Mouse (Mus musculus) neutrophil, adult 5-6 weeks (primary cell): Measurements from ENCODE around the gene Olfr194. TPM values are rescaled to one million over a fixed set of nuclear protein-coding genes. Genes with fewer than 3 reads are reported as not detected.
"Not testable (repeated sequence)": the region's sequence is repeated elsewhere in the genome, so short reads cannot be mapped to it uniquely, and the experiment has no call there.

Experiments used
- ATAC-seq: fragments of 151-379, 151-347 bp; 2 replicates; pipeline ENCODE4 v1.8.0; 2017; ENCODE audit warnings: mild to moderate bottlenecking, moderate TSS enrichment; ENCODE audit not compliant: insufficient number of reproducible peaks, poor library complexity, low FRiP score, severe bottlenecking; ENCODE audit errors: extremely low read depth
- total RNA-seq: library from RNA; stranded (forward); fragments of 200-1000 nt; gene quantifications from 2 replicates; pipeline ENCODE4 v1.2.3, GENCODE M21; 2017

The Olfr194 gene
- 0.12 TPM in 1 of 2 replicates, not detected in the other for total RNA-seq

GRCm38 (mm10) chr16:59120969-59121368, at the start of gene Olfr194:
Gene Olfr194 (minus strand): TSS chr16:59121069.
- ATAC-seq, result no peak

GRCm38 (mm10) chr16:59170354-59170753, 49.5 kb upstream of the Olfr194 start, which contains the start of gene Olfr196:
Gene Olfr196 (minus strand): TSS chr16:59170454.
- ATAC-seq, result no peak

GRCm38 (mm10) chr16:59151996-59152395, 31.1 kb upstream of the Olfr194 start:
- no peak for ATAC-seq

GRCm38 (mm10) chr16:59146746-59147145, 25.9 kb upstream of the Olfr194 start, which contains the start of gene Olfr195:
Gene Olfr195 (plus strand): TSS chr16:59147046.
- ATAC-seq, result no peak

- no peak for ATAC-seq
These were observed 20.2 kb upstream of the Olfr194 start for GRCm38 (mm10) chr16:59141105-59141504.

- ATAC-seq, result no peak
These were observed 9.9 kb upstream of the Olfr194 start for GRCm38 (mm10) chr16:59130740-59131139.

- no peak for ATAC-seq
These were observed 9.1 kb downstream of the Olfr194 start, which contains the start of gene Olfr193 for GRCm38 (mm10) chr16:59111781-59112180. Gene Olfr193 (minus strand): TSS chr16:59111881.

GRCm38 (mm10) chr16:59108522-59108921, 12.3 kb downstream of the Olfr194 start:
- ATAC-seq, result not testable (repeated sequence)

GRCm38 (mm10) chr16:59105312-59105711, 15.6 kb downstream of the Olfr194 start:
- no peak for ATAC-seq

- ATAC-seq, result not testable (repeated sequence)
These were observed 31.1 kb downstream of the Olfr194 start, which contains the start of gene Olfr191 for GRCm38 (mm10) chr16:59089722-59090121. Gene Olfr191 (minus strand): TSS chr16:59089822.

- ATAC-seq, result not testable (repeated sequence)
These were observed 39.8 kb downstream of the Olfr194 start for GRCm38 (mm10) chr16:59081113-59081512.

- no peak for ATAC-seq
These were observed 43.0 kb downstream of the Olfr194 start, which contains the start of gene Olfr190 for GRCm38 (mm10) chr16:59077905-59078304. Gene Olfr190 (minus strand): TSS chr16:59078005.

GRCm38 (mm10) chr16:59073520-59073919, 47.3 kb downstream of the Olfr194 start:
- no peak for ATAC-seq

GRCm38 (mm10) chr16:59071755-59072154, 49.1 kb downstream of the Olfr194 start:
- ATAC-seq, result no peak

Other genes with a start within 250 kb of the Olfr194 start
- 0.25 TPM in 1 of 2 replicates, not detected in the other for gene Olfr177, start 246.3 kb downstream of the Olfr194 start, total RNA-seq
- not detected in 2 replicates for gene Olfr178, start 229.0 kb downstream of the Olfr194 start, total RNA-seq
- not detected in 2 replicates for gene Olfr181, start 192.3 kb downstream of the Olfr194 start, total RNA-seq
- gene Olfr180, start 191.7 kb downstream of the Olfr194 start, total RNA-seq, result not detected in 2 replicates
- gene Olfr183, start 125.7 kb downstream of the Olfr194 start, total RNA-seq, result not detected in 2 replicates
- not detected in 2 replicates for gene Olfr186, start 90.8 kb downstream of the Olfr194 start, total RNA-seq
- gene Olfr187, start 81.3 kb downstream of the Olfr194 start, total RNA-seq, result not detected in 2 replicates
- gene Olfr190, start 43.1 kb downstream of the Olfr194 start, total RNA-seq, result under 0.01 TPM in 1 of 2 replicates, not detected in the other
- not detected in 2 replicates for gene Olfr191, start 31.2 kb downstream of the Olfr194 start, total RNA-seq
- gene Olfr193, start 9.2 kb downstream of the Olfr194 start, total RNA-seq, result not detected in 2 replicates
- not detected in 2 replicates for gene Olfr195, start 26.0 kb upstream of the Olfr194 start, total RNA-seq
- not detected in 2 replicates for gene Olfr196, start 49.4 kb upstream of the Olfr194 start, total RNA-seq
- not detected in 2 replicates for gene Olfr198, start 82.5 kb upstream of the Olfr194 start, total RNA-seq
- gene Olfr199, start 98.7 kb upstream of the Olfr194 start, total RNA-seq, result not detected in 2 replicates
- not detected in 2 replicates for gene Olfr201, start 151.6 kb upstream of the Olfr194 start, total RNA-seq
- not detected in 2 replicates for gene Olfr202, start 165.7 kb upstream of the Olfr194 start, total RNA-seq
- not detected in 2 replicates for gene Olfr203, start 177.8 kb upstream of the Olfr194 start, total RNA-seq
- gene Olfr204, start 197.2 kb upstream of the Olfr194 start, total RNA-seq, result not detected in 2 replicates
- gene Olfr205, start 210.1 kb upstream of the Olfr194 start, total RNA-seq, result not detected in 2 replicates
- 0.47 TPM in 1 of 2 replicates, not detected in the other for gene Olfr206, start 228.2 kb upstream of the Olfr194 start, total RNA-seq
- not detected in 2 replicates for gene Olfr209, start 242.9 kb upstream of the Olfr194 start, total RNA-seq